ENCODE assay signal across 16 mouse cellular contexts in genomic region chr13:62865651-62866315, GRCm38 (mm10). TPM values are rescaled to one million over a fixed set of nuclear protein-coding genes. Genes with fewer than 3 reads are reported as not detected.
DNase-seq lines count a peak whose midpoint lies in the region; ATAC-seq and TF ChIP-seq lines count a peak whose summit lies in the region.
"Had no signal": no experiment of that assay in that cellular context is flagged by ENCODE, and none has a peak within 500 bp of the region (broad histone marks: within the 10 kb centered on the region; RNA-seq: fewer than 3 reads in every experiment).

No protein-coding gene starts in this region.

- no peaks in the 10 kb centered on the region for H3K27me3 ChIP-seq in heart, postnatal 0 days (ENCODE audit: control insufficient read depth, insufficient read depth, low read length)
- no peaks in the 10 kb centered on the region for H3K27me3 ChIP-seq in neural tube, embryonic 13.5 days
- no peaks in the 10 kb centered on the region for H3K27me3 ChIP-seq in hindbrain, embryonic 16.5 days (replicated peaks; ENCODE audit: control insufficient read depth, insufficient read depth, low read length)
- H3K27me3 ChIP-seq: forebrain, embryonic 12.5 days; hindbrain, embryonic 15.5 days; liver, embryonic 15.5 days had no signal

- DNase-seq in heart, postnatal 0 days (ENCODE audit: low spot score), result no peak
- DNase-seq in heart, adult 18-20 months, result no peak
- DNase-seq in neural tube, embryonic 10.5 days (ENCODE audit: extremely low spot score, low spot score), result no peak
- no peak for DNase-seq in yolk sac, embryonic 10.5 days (ENCODE audit: low spot score)
- no peak for DNase-seq in ovary, adult 18-20 months (ENCODE audit: low spot score)
- DNase-seq: cerebellum, postnatal 36 days; gastrocnemius, postnatal 25 days; kidney, postnatal 25 days had no signal

- H3K9me3 ChIP-seq in heart, postnatal 0 days (replicated peaks; ENCODE audit: control insufficient read depth, low read length), result no peaks in the 10 kb centered on the region
- H3K9me3 ChIP-seq in neural tube, embryonic 13.5 days, result no peaks in the 10 kb centered on the region
- H3K9me3 ChIP-seq in hindbrain, embryonic 16.5 days (ENCODE audit: control insufficient read depth, low read length), result no peaks in the 10 kb centered on the region
- H3K9me3 ChIP-seq: forebrain, embryonic 12.5 days; hindbrain, embryonic 15.5 days; liver, embryonic 15.5 days had no signal

- no peak overlapping the region for H3K4me2 ChIP-seq in heart, postnatal 0 days (ENCODE audit: low read depth, low read length)
- H3K4me2 ChIP-seq in neural tube, embryonic 13.5 days, result no peak overlapping the region
- H3K4me2 ChIP-seq in hindbrain, embryonic 16.5 days (ENCODE audit: low read length), result no peak overlapping the region
- H3K4me2 ChIP-seq: forebrain, embryonic 12.5 days; hindbrain, embryonic 15.5 days; liver, embryonic 15.5 days had no signal

- no peak for TF ChIP-seq CTCF in heart, postnatal 0 days (IDR thresholded peaks at IDR 0.05; ENCODE audit: low read depth)

- no peak overlapping the region for H3K9ac ChIP-seq in heart, postnatal 0 days (replicated peaks; ENCODE audit: low read depth, low read length)
- H3K9ac ChIP-seq in neural tube, embryonic 13.5 days, result no peak overlapping the region
- no peak overlapping the region for H3K9ac ChIP-seq in hindbrain, embryonic 16.5 days (ENCODE audit: low read depth, low read length)
- H3K9ac ChIP-seq: forebrain, embryonic 12.5 days; hindbrain, embryonic 15.5 days; liver, embryonic 15.5 days had no signal

- 61% methylated on average over 11 of the region's 11 CpGs for WGBS in heart, postnatal 0 days
- 63% methylated on average over 11 of the region's 11 CpGs for WGBS in neural tube, embryonic 13.5 days
- WGBS in hindbrain, embryonic 16.5 days, result 65% methylated on average over 11 of the region's 11 CpGs

- no peak overlapping the region for H3K4me3 ChIP-seq in heart, postnatal 0 days (ENCODE audit: low read depth, low read length)
- H3K4me3 ChIP-seq in neural tube, embryonic 13.5 days, result no peak overlapping the region
- no peak overlapping the region for H3K4me3 ChIP-seq in hindbrain, embryonic 16.5 days (ENCODE audit: low read length)
- H3K4me3 ChIP-seq: forebrain, embryonic 12.5 days; hindbrain, embryonic 15.5 days; liver, embryonic 15.5 days had no signal

- peak overlapping the region; percentile 25; the same call in 1 of the 2 replicates for H3K27ac ChIP-seq in heart, postnatal 0 days (ENCODE audit: low read depth)
- H3K27ac ChIP-seq in neural tube, embryonic 13.5 days (replicated peaks), result peak overlapping the region; percentile 73
- peak overlapping the region; percentile 5; the same call in 1 of the 2 replicates for H3K27ac ChIP-seq in hindbrain, embryonic 16.5 days (ENCODE audit: low read depth, low read length)
- H3K27ac ChIP-seq: forebrain, embryonic 12.5 days; liver, embryonic 15.5 days; macrophage had no signal

- H3K36me3 ChIP-seq in heart, postnatal 0 days (replicated peaks; ENCODE audit: control insufficient read depth, insufficient read depth, low read length), result no peaks in the 10 kb centered on the region
- no peaks in the 10 kb centered on the region for H3K36me3 ChIP-seq in neural tube, embryonic 13.5 days
- H3K36me3 ChIP-seq in hindbrain, embryonic 16.5 days (ENCODE audit: control insufficient read depth, insufficient read depth, low read length), result no peaks in the 10 kb centered on the region
- H3K36me3 ChIP-seq: forebrain, embryonic 12.5 days; hindbrain, embryonic 15.5 days; liver, embryonic 15.5 days had no signal

- no peak for TF ChIP-seq EP300 in heart, postnatal 0 days (IDR thresholded peaks at IDR 0.05; ENCODE audit: low read depth)

- H3K4me1 ChIP-seq in heart, postnatal 0 days (ENCODE audit: control insufficient read depth, insufficient read depth), result no peaks in the 10 kb centered on the region
- peaks cover 16% of the 10 kb centered on the region for H3K4me1 ChIP-seq in neural tube, embryonic 13.5 days (replicated peaks)
- H3K4me1 ChIP-seq in hindbrain, embryonic 16.5 days (ENCODE audit: control insufficient read depth, insufficient read depth, low read depth, low read length), result no peaks in the 10 kb centered on the region
- H3K4me1 ChIP-seq: liver, embryonic 15.5 days had no signal

- peak; percentile 57 for ATAC-seq in heart, postnatal 0 days (ENCODE audit: insufficient read depth, low read depth)
- no peak for ATAC-seq in neural tube, embryonic 13.5 days (ENCODE audit: low read depth)
- no peak for ATAC-seq in hindbrain, embryonic 16.5 days

RNA-seq across cellular contexts. Expression of gene Fbp2, which starts 7.6 kb away (rescaled TPM):
- 0.15 and 9.6 TPM in 2 replicates for total RNA-seq in heart, postnatal 0 days (2014; rRNA removed; ENCODE audit: low replicate concordance)
- 11.1 and 11.8 TPM in 2 replicates for polyA plus RNA-seq in heart, postnatal 0 days (2015; fragmentation: Nextera tagmentation; extraction: Ambion mirVana)
- total RNA-seq in heart, adult 18-20 months (2021), result 10 to 100 TPM; 23.7 to 25.1 TPM
- 0.33 and 0.51 TPM in 2 replicates for polyA plus RNA-seq in neural tube, embryonic 13.5 days (2015; fragmentation: Nextera tagmentation; extraction: Ambion mirVana)
- polyA plus RNA-seq in hindbrain, embryonic 16.5 days (2015; fragmentation: Nextera tagmentation; extraction: Ambion mirVana), result 0.89 and 0.95 TPM in 2 replicates
- total RNA-seq: left cerebral cortex, adult 18-20 months had no signal
- polyA plus RNA-seq: forebrain, embryonic 12.5 days; macrophage; spleen, adult 2 months had no signal

RNA-seq across cellular contexts. Expression of gene Fbp1, which starts 22.3 kb away (rescaled TPM):
- total RNA-seq in heart, postnatal 0 days (2014; rRNA removed; ENCODE audit: low replicate concordance), result 1.2 TPM in 1 of 2 replicates, not detected in the other
- polyA plus RNA-seq in heart, postnatal 0 days (2015; fragmentation: Nextera tagmentation; extraction: Ambion mirVana), result 0.18 TPM in 2 replicates
- total RNA-seq in heart, adult 18-20 months (2021), result under 1 TPM; 0.20 to 0.31 TPM
- polyA plus RNA-seq in neural tube, embryonic 13.5 days (2015; fragmentation: Nextera tagmentation; extraction: Ambion mirVana), result 2.3 and 2.9 TPM in 2 replicates
- 0.55 and 0.68 TPM in 2 replicates for polyA plus RNA-seq in hindbrain, embryonic 16.5 days (2015; fragmentation: Nextera tagmentation; extraction: Ambion mirVana)
- total RNA-seq: gastrocnemius, postnatal 25 days had no signal
- polyA plus RNA-seq: forebrain, embryonic 12.5 days had no signal

Comparison
In these comparisons a context has a peak if more than half of its experiments do, and no peak if none do; other contexts are left out.
1. H3K27ac ChIP-seq: peak in every context shown above with its lines; median percentile 73 in neural tube, embryonic 13.5 days; 25 in heart, postnatal 0 days; 5 in hindbrain, embryonic 16.5 days.